Mouse (Mus musculus) stomach, embryonic 15.5 days (tissue): ENCODE results near the gene Hmox2. TPM values are rescaled to one million over a fixed set of nuclear protein-coding genes. Genes with fewer than 3 reads are reported as not detected.
"Not testable (repeated sequence)": the region's sequence is repeated elsewhere in the genome, so short reads cannot be mapped to it uniquely, and the experiment has no call there.

ENCODE experiments used
- ATAC-seq: fragments of 200-750 bp; cut with Nextera tagmentation; 2 replicates; pipeline ENCODE4 v1.8.0; 2017; ENCODE audit warnings: low read depth, moderate number of reproducible peaks, moderate TSS enrichment; ENCODE audit not compliant: insufficient read depth, low FRiP score
- H3K27ac ChIP-seq: fragments of 300-500 bp; sonication (generic); 2 replicates; pipeline ENCODE4 v1.5.1; 2015; ENCODE audit warnings: mild to moderate bottlenecking, inconsistent platforms
- H3K27me3 ChIP-seq: fragments of 300-500 bp; sonication (generic); replicated peaks from 2 replicates; pipeline ENCODE4 v1.6.1; 2015; ENCODE audit warnings: inconsistent platforms
- H3K36me3 ChIP-seq: fragments of 300-500 bp; sonication (generic); 2 replicates; pipeline ENCODE4 v1.6.1; 2015; ENCODE audit warnings: inconsistent platforms
- H3K4me1 ChIP-seq: fragments of 300-500 bp; sonication (generic); 2 replicates; pipeline ENCODE4 v1.6.1; 2015; ENCODE audit warnings: inconsistent platforms
- H3K4me2 ChIP-seq: fragments of 300-500 bp; sonication (generic); 2 replicates; pipeline ENCODE4 v1.6.1; 2015; ENCODE audit warnings: mild to moderate bottlenecking, inconsistent platforms
- H3K4me3 ChIP-seq: fragments of 300-500 bp; sonication (generic); replicated peaks from 2 replicates; pipeline ENCODE4 v1.5.1; 2015; ENCODE audit warnings: inconsistent platforms
- H3K9ac ChIP-seq: fragments of 300-500 bp; sonication (generic); 2 replicates; pipeline ENCODE4 v1.6.1; 2015; ENCODE audit warnings: inconsistent platforms
- H3K9me3 ChIP-seq: fragments of 300-500 bp; sonication (generic); 2 replicates; pipeline ENCODE4 v1.6.1; 2016; ENCODE audit warnings: inconsistent platforms
- WGBS: fragments of 180-500 bp; shearing (Covaris S2); methylation state at CpG from one replicate; pipeline ENCODE4 v1.1.7; 2015; 5-methylcytosine and 5-hydroxymethylcytosine counted together
- polyA plus RNA-seq: library from polyadenylated mRNA; unstranded; fragments of >200 nt; fragmentation: Nextera tagmentation; extraction: Ambion mirVana; gene quantifications from 2 replicates; pipeline ENCODE4 v1.2.1, GENCODE M21; 2015

Gene Hmox2
- 86.1 and 89.4 TPM in 2 replicates for polyA plus RNA-seq

- WGBS, result 5% methylated on average over 34 of the region's 35 CpGs
- Histone ChIP-seq H3K27ac (peak within 1 kb of the TSS; percentile 85), H3K9ac (peak within 1 kb of the TSS; percentile 83), H3K4me1 (0 out of 2 replicates have a peak, but pooled peaks cover 3% of the 10 kb centered on the region), H3K36me3 (no peaks in the 10 kb centered on the region), H3K4me2 (peak within 1 kb of the TSS; percentile 76), H3K4me3 (peak within 1 kb of the TSS; percentile 74), H3K9me3 (no peaks in the 10 kb centered on the region), H3K27me3 (no peaks in the 10 kb centered on the region)
- ATAC-seq, result peak; percentile 94
Observed at GRCm38 (mm10) chr16:4725780-4726527, at the start of gene Hmox2. Gene Hmox2 (plus strand): TSS chr16:4726361.

- Histone ChIP-seq H3K9me3 (no peaks in the 10 kb centered on the region), H3K4me3 (no peak overlapping the region), H3K4me2 (no peak overlapping the region), H3K9ac (no peak overlapping the region), H3K4me1 (peaks cover 7% of the 10 kb centered on the region), H3K27ac (no peak overlapping the region), H3K27me3 (no peaks in the 10 kb centered on the region), H3K36me3 (peaks cover 8% of the 10 kb centered on the region; the same call in 1 of the 2 replicates)
- WGBS, result 95% methylated on average over 5 of the region's 5 CpGs
- no peak for ATAC-seq
Observed at GRCm38 (mm10) chr16:4676836-4677235, 49.3 kb upstream of the Hmox2 start.

- Histone ChIP-seq H3K9ac (no peak overlapping the region), H3K27me3 (no peaks in the 10 kb centered on the region), H3K4me1 (peaks cover 7% of the 10 kb centered on the region), H3K4me3 (peak overlapping the region; percentile 76; the same call in 1 of the 2 replicates), H3K36me3 (peaks cover 8% of the 10 kb centered on the region; the same call in 1 of the 2 replicates), H3K9me3 (no peaks in the 10 kb centered on the region), H3K4me2 (peak overlapping the region; percentile 93), H3K27ac (no peak overlapping the region)
- ATAC-seq, result no peak
- WGBS, result 81% methylated on average over 5 of the region's 5 CpGs
Observed at GRCm38 (mm10) chr16:4678080-4678479, 48.1 kb upstream of the Hmox2 start.

GRCm38 (mm10) chr16:4679121-4680018 is 46.8 kb upstream of the Hmox2 start, which contains the start of gene Coro7:
Gene Coro7 (minus strand): TSS chr16:4679777.
- Histone ChIP-seq H3K4me3 (peak within 1 kb of the TSS; percentile 76), H3K9me3 (no peaks in the 10 kb centered on the region), H3K36me3 (peaks cover 8% of the 10 kb centered on the region; the same call in 1 of the 2 replicates), H3K4me2 (peak within 1 kb of the TSS; percentile 93), H3K27ac (peak within 1 kb of the TSS; percentile 69), H3K9ac (peak within 1 kb of the TSS; percentile 58), H3K4me1 (peaks cover 7% of the 10 kb centered on the region), H3K27me3 (no peaks in the 10 kb centered on the region)
- under 1% methylated on average over 47 of the region's 47 CpGs for WGBS
- peak; percentile 89 for ATAC-seq

GRCm38 (mm10) chr16:4680922-4681455 is 45.2 kb upstream of the Hmox2 start:
- H3K9me3 ChIP-seq, ATAC-seq, H3K27ac ChIP-seq, H3K9ac ChIP-seq, H3K4me3 ChIP-seq, H3K36me3 ChIP-seq, H3K27me3 ChIP-seq, H3K4me2 ChIP-seq: not testable (repeated sequence)
- 76% methylated on average over 3 of the region's 3 CpGs for WGBS
- H3K4me1 ChIP-seq, result peaks cover 15% of the 10 kb centered on the region

- H3K36me3 ChIP-seq, result peaks cover 9% of the 10 kb centered on the region
- 78% methylated on average over 4 of the region's 4 CpGs for WGBS
- no peak overlapping the region for H3K9ac ChIP-seq
- ATAC-seq, result no peak
- no peaks in the 10 kb centered on the region for H3K9me3 ChIP-seq
- no peak overlapping the region; the same call in 1 of the 2 replicates for H3K4me3 ChIP-seq
- no peaks in the 10 kb centered on the region for H3K27me3 ChIP-seq
- H3K4me2 ChIP-seq, result no peak overlapping the region
- peaks cover 15% of the 10 kb centered on the region for H3K4me1 ChIP-seq
- H3K27ac ChIP-seq, result peak overlapping the region; percentile 91; the same call in 1 of the 2 replicates
Observed at GRCm38 (mm10) chr16:4682628-4683179, 43.5 kb upstream of the Hmox2 start.

GRCm38 (mm10) chr16:4683193-4683580 is 43.0 kb upstream of the Hmox2 start:
- Histone ChIP-seq H3K27me3 (no peaks in the 10 kb centered on the region), H3K9me3 (no peaks in the 10 kb centered on the region), H3K27ac (peak overlapping the region; percentile 91), H3K4me2 (peak overlapping the region; percentile 74), H3K36me3 (peaks cover 10% of the 10 kb centered on the region), H3K4me1 (peaks cover 15% of the 10 kb centered on the region), H3K4me3 (peak overlapping the region; percentile 97), H3K9ac (peak overlapping the region; percentile 98; the same call in 1 of the 2 replicates)
- ATAC-seq, result no peak
- 25% methylated on average over 9 of the region's 9 CpGs for WGBS

- WGBS, result under 1% methylated on average over 54 of the region's 54 CpGs
- peak; percentile 84 for ATAC-seq
- no peaks in the 10 kb centered on the region for H3K9me3 ChIP-seq
- peak overlapping the region; percentile 98 for H3K9ac ChIP-seq
- peaks cover 12% of the 10 kb centered on the region for H3K4me1 ChIP-seq
- H3K4me2 ChIP-seq, result peak overlapping the region; percentile 74
- H3K27me3 ChIP-seq, result no peaks in the 10 kb centered on the region
- H3K36me3 ChIP-seq, result peaks cover 13% of the 10 kb centered on the region
- peak overlapping the region; percentile 97 for H3K4me3 ChIP-seq
- peak overlapping the region; percentile 91 for H3K27ac ChIP-seq
Observed at GRCm38 (mm10) chr16:4683581-4684456, 42.3 kb upstream of the Hmox2 start.

GRCm38 (mm10) chr16:4684457-4684791 is 41.7 kb upstream of the Hmox2 start:
- Histone ChIP-seq H3K4me1 (peaks cover 8% of the 10 kb centered on the region; the same call in 1 of the 2 replicates), H3K27ac (no peak overlapping the region; the same call in 1 of the 2 replicates), H3K4me3 (peak overlapping the region; percentile 97), H3K9ac (peak overlapping the region; percentile 98), H3K36me3 (peaks cover 18% of the 10 kb centered on the region), H3K27me3 (no peaks in the 10 kb centered on the region), H3K9me3 (no peaks in the 10 kb centered on the region), H3K4me2 (peak overlapping the region; percentile 74)
- under 1% methylated on average over 9 of the region's 9 CpGs for WGBS
- ATAC-seq, result no peak

GRCm38 (mm10) chr16:4689371-4689770 is 36.8 kb upstream of the Hmox2 start:
- H3K9me3 ChIP-seq, H3K27me3 ChIP-seq, H3K27ac ChIP-seq, ATAC-seq, H3K9ac ChIP-seq, H3K4me1 ChIP-seq, H3K4me2 ChIP-seq, H3K4me3 ChIP-seq: not testable (repeated sequence)
- H3K36me3 ChIP-seq, result peaks cover 50% of the 10 kb centered on the region
- WGBS, result 96% methylated on average over 4 of the region's 4 CpGs
